Mouse (Mus musculus) B cell, adult (primary cell): ENCODE results near the gene Olfr1105. TPM values are rescaled to one million over a fixed set of nuclear protein-coding genes. Genes with fewer than 3 reads are reported as not detected.

Experiments used
- total RNA-seq: library from RNA; stranded (reverse); gene quantifications from 4 replicates; pipeline ENCODE4 v1.2.4, GENCODE M21; 2023; ENCODE audit not compliant: inconsistent age

The Olfr1105 gene
- not detected in 4 replicates for total RNA-seq

DNA sequence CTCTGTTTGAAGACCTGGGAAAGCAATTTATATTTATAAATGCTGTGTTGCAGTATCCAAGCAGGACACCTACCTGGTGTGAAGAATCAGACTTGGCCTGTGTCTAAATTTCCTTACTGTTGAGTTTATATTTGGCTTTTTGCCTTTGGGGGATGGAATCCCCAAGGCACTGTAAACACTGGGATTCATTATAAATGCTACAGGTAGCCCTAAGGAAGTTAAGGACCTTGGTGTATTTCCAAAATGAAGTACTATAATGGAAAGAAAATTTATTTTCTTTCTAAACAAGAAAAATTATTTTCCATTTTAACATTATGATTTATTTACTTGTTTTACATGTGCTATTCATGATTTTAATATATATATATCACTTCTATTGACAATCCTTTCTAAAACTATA, at the start of gene Olfr1105:
Gene Olfr1105 (minus strand): TSS at position 101 of the 400 bp plus-strand sequence.

DNA sequence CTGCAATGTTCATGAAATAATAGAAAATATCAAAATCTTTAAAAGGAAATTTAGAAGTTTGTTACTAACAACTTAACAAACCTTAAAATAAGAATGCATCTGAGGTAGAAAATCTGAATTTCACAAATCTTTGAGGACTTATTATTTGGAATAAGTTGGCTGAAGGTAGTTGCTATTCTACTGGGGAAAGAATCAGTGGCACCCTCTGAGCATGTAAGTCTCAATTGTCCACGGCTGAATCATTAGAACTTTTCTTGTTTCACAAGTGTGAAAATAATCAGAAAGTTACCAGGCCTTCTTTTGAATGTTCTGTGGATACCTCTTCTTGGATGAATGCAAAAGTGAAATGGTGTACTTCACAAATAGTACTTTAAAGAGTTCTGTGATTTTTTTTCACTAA, 39.4 kb upstream of the Olfr1105 start, which contains the start of gene Olfr1107:
Gene Olfr1107 (minus strand): TSS at position 101 of the 400 bp plus-strand sequence.

DNA sequence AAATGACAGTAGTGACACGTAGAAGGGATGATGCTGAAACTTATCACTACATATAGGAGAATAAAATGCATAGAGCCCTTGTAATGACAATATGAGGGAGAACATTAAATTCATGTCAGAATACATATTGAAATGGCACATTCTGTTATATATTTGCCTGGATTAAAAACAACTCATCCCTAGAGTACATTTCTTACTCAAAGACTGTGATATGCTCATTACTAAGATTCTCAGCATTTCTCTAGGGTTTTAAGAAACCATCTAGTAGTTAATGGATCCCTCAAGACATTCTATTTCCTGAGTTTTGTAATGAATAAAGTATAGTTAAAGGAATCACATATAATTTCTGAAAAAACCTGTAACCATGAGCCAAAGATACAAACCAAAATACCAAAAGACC, 15.8 kb upstream of the Olfr1105 start, which contains the start of gene Olfr1106:
Gene Olfr1106 (minus strand): TSS at position 101 of the 400 bp plus-strand sequence.

DNA sequence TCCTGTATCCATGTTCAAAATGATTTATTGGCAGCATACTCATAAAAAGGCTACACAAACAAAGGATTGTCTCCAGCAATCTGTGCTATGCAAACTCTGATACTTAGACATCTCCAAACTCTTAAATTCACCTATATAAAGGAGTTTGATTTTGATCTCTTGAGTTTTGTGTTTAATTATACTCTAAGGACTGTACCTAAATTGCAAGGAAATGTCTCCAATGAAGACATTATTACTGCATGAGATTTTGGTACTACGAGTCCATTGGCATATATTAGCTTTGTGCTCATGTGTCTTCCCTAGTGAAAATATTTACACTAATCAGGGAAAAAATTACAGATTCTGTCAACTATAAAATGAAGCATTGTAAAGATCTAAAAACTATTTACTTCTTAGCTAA, 9.4 kb downstream of the Olfr1105 start, which contains the start of gene Olfr1104:
Gene Olfr1104 (minus strand): TSS at position 101 of the 400 bp plus-strand sequence.

DNA sequence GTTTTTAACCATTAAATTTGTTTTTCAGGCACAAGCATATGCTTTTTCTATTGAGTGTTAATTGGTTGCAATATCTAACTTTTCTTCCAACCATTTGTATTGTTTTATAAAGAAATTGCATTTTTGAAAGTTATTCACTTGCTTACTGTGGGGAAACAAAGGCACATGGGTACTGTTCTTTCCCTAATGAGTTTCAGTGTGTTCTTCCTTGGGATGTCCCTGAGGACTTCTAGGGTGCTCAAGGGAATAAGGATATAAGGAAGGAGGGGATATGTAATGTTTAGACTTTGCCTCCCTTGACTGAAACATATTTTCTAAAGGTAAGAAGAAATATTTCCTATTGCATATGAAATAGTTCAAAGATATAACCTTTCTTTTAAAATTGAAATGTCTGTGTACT, 38.2 kb downstream of the Olfr1105 start, which contains the start of gene Olfr1102:
Gene Olfr1102 (plus strand): TSS at position 301 of the 400 bp plus-strand sequence.

DNA sequence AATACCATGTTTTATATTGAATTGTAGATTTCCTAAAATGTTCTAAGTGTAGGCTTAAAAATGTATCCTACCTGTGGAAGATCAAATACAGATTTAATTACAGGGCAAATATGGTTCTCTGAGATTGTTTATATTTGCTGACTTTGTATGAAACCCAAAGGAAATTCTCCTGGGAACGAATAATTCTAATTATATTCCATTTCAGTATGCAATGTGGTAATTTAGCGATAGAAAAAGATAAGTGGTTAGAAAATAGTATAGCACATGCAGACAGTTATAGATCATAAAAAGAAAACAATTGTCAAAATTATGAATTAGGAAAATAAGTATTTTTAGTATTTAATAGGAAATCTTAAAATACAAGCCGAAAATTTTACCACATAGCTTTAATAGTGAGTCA, 45.2 kb downstream of the Olfr1105 start, which contains the start of gene Olfr1101:
Gene Olfr1101 (minus strand): TSS at position 101 of the 400 bp plus-strand sequence.

Other genes with a start within 250 kb of the Olfr1105 start
- gene Olfr141, start 226.5 kb downstream of the Olfr1105 start, total RNA-seq = not detected in 4 replicates
- gene Olfr1094, start 211.9 kb downstream of the Olfr1105 start, total RNA-seq = not detected in 4 replicates
- gene Olfr1095, start 184.8 kb downstream of the Olfr1105 start, total RNA-seq = not detected in 4 replicates
- gene Gm13723, start 161.7 kb downstream of the Olfr1105 start, total RNA-seq = not detected in 4 replicates
- not detected in 4 replicates for gene Olfr1097, start 144.3 kb downstream of the Olfr1105 start, total RNA-seq
- not detected in 4 replicates for gene Olfr1098, start 112.0 kb downstream of the Olfr1105 start, total RNA-seq
- not detected in 4 replicates for gene Olfr1099, start 75.8 kb downstream of the Olfr1105 start, total RNA-seq
- gene Olfr1100, start 56.6 kb downstream of the Olfr1105 start, total RNA-seq = not detected in 4 replicates
- not detected in 4 replicates for gene Olfr1101, start 45.3 kb downstream of the Olfr1105 start, total RNA-seq
- not detected in 4 replicates for gene Olfr1102, start 38.1 kb downstream of the Olfr1105 start, total RNA-seq
- gene Olfr1104, start 9.5 kb downstream of the Olfr1105 start, total RNA-seq = not detected in 4 replicates
- gene Olfr1106, start 15.7 kb upstream of the Olfr1105 start, total RNA-seq = not detected in 4 replicates
- gene Olfr1107, start 39.3 kb upstream of the Olfr1105 start, total RNA-seq = not detected in 4 replicates
- not detected in 4 replicates for gene Olfr1109, start 59.5 kb upstream of the Olfr1105 start, total RNA-seq
- gene Olfr259, start 78.0 kb upstream of the Olfr1105 start, total RNA-seq = not detected in 4 replicates
- not detected in 4 replicates for gene Olfr1110, start 103.8 kb upstream of the Olfr1105 start, total RNA-seq
- gene Olfr1111, start 116.1 kb upstream of the Olfr1105 start, total RNA-seq = not detected in 4 replicates
- gene Olfr1112, start 151.3 kb upstream of the Olfr1105 start, total RNA-seq = not detected in 4 replicates
- not detected in 4 replicates for gene Olfr1113, start 172.4 kb upstream of the Olfr1105 start, total RNA-seq
- gene Olfr1115, start 211.5 kb upstream of the Olfr1105 start, total RNA-seq = not detected in 4 replicates
- not detected in 4 replicates for gene Olfr1116, start 231.0 kb upstream of the Olfr1105 start, total RNA-seq